Mouse (Mus musculus): ENCODE measurements around the gene 6820408C15Rik.

DNA sequence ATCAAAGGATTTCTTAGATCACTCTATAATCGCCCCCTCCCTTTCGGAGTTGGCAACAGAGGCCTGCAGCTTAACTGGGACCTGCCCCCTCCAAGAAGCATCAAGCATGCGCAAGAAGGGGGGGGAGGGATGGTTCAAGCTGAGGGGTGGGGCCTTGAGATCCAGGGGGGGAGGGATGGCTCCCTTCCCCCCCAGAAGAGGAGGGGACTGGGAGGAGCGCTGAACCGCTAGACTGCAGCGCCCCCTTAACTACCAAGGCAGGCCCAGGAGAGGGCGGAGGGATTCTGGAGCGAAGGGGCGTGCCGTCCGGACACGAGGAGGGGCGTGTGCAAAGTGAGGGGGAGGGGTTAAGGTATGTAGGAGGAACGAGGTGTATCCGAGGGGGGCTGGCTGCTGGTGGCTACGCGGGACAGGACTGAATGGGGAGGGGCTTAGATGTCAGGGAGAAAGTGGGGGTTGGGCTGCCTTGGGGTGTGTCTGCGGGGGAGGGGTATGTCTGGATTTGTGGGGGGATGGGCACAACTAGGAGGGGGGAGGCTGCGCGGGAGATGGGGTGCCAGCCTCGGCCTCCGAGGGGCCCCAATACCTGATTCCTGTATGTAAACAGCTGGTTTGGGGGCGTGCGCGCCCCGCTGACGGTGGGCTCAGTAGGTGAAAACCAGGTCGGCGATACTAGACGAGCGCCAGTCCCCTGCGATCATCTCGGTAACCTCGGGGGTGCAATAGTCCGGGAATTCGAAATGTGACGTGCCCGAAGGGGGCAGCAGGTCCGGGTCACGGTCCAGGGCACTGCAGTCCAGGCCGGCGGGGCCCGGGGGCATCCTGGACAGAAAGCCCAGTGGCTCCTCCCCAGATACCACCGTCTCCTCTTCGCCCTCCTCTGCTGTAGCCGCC, 19.0 kb upstream of the 6820408C15Rik start:
- TF ChIP-seq TAL1 (IDR thresholded peaks at IDR 0.05; ENCODE audit: low read length), result no peak
- TF ChIP-seq GATA1 (IDR thresholded peaks at IDR 0.05; ENCODE audit: low read length), result no peak
